Mouse (Mus musculus) urinary bladder, adult 18-20 months (tissue): ENCODE measurements around the gene Rbms1.
"Not testable (repeated sequence)": the region's sequence is repeated elsewhere in the genome, so short reads cannot be mapped to it uniquely, and the experiment has no call there.

Experiments used
- DNase-seq, 2 experiments: peaks; one replicate each; pipeline ENCODE4 v3.0.0; 2022; ENCODE audit warnings: low spot score in 2 of 2, mixed read lengths in 2 of 2

The Rbms1 gene

DNA sequence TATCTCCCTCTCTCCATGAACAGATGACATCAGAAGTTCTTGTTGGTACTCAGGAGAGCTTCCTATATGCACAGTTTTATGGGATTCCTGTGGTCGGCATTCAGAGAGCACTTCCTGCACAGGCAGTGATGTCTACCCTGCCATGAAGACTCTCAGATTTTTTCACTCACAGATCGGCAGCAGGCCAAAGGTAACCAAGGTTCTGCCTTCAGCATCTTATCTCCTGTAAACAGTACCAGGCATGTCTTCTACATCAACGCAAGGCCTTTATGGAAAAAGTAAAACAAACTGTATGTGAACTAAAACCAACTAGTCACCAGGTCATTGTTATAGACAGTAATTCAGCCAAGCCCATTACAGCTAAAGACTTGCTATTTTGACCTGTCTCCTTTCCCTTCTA, 115.0 kb downstream of the Rbms1 start:
- no peak for DNase-seq

DNA sequence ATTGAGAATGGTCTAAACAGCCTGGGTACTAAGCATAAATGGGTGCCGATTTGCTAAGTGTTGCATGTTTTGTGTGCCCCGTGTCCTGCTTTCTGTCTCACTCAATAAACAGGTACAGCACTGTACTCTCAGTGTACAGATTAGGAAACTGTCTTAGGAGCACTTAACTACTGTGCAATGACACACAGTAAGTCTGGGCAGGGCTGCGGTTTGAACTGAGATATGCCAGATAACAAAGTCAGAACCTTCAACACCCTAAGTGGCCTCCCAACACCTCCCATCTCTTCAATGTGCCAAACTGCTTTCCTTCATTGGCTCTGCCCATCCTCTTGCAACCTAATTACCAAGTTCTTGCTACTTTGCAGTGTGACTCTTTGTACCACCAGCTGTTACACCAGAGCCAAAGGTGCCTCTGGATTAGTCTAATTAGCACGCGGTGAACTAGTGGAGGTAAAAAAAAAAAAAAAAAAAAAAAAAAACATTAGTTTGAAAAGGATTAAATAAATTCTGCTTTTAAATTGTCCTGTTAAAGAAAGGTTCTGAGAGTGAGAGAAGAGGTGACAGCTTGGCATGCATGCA, 117.6 kb downstream of the Rbms1 start:
- DNase-seq = no peak

DNA sequence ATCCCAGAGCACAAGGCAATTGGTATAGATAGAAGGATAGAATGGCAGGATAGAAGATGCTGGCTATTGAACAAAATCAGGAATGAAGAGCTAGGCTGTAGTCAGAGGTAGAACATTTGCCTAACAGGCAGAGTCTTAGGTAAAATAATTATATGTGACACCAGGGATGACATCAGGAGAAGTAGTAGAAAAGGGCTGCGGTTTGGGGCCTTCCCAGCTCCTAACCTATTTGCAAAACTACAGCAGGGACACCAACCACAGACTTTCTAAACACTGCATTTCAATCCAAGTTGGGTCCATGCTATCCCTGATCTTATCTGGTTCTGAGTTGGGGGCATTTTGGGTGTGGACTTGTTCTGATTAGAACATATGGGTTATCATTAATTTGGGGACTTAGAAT, 118.7 kb downstream of the Rbms1 start:
- DNase-seq = no peak

DNA sequence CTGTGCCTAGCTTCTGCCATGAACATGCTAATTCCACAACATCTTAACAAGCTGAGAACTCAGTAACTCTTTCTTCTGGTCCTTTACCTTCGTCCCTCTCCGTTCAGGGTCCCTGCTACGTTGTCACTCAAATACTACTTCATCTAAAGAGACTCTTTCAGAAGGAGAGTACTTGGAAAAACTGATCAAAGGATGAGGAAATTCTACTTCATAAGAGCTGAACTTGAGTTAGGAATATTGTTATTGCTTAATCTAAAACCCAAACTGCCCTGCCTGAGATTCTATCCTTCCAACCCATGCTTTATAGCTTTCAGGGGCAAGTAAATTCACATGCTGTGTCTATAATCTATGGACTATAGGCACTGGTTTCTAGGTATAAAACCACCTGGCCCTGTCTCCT, 119.4 kb downstream of the Rbms1 start:
- DNase-seq = no peak

DNA sequence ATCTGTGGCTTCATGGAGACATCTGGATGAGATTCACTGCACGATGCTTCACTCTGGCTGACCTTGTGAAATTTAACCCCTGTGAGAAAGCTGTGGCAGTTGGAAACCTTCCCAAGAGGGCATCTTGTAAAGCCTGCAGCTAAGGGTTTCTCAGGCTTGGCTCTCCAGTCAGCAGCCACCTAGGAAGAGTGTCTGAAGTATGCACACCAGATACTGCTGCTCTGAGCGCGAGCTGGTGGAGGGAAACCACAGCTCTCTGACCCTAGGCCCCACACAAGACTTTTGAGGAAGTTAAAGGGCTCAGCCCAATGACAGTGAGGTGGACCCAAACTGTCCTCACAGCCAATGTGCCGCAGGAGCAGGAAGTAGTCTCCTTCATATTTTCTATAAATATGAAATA, 120.0 kb downstream of the Rbms1 start:
- no peak for DNase-seq

DNA sequence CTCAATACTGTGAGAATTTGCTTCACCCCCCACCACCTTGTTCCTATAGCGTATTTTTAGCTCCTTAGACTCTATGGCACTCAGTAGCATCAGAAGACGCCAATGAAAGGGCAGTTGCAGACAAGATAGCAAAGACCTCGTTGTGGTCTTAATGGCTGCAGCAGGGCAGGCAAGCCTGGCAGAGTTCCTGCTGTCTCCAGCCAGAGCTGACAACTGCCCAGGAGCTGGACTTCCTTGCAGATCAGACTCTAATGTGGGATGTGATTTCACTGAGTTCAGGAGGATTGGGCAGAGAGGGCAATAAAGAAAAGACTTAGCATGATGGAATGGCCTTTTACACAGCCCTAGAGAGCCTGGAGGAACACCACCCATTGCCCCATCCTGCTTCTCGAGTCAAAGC, 122.1 kb downstream of the Rbms1 start:
- DNase-seq = no peak

DNA sequence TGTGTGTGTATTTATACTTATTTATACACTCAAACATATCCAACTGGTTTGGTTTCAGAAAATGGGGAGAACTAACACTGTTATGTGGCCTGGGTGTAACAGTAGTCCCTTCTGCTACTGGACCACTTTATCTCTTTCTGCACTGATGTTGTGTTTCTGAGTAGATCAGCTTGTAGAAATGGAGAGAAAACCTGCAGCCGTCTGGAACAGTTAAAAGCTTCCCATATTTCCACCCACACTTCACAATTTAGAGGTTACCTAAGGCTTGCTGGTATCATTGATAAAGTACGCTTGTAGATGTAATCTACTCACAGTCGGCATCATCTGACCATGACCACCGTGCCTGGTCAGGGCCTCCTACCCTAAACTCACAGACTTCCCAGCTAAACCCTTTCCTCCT, 123.5 kb downstream of the Rbms1 start:
- DNase-seq = no peak

DNA sequence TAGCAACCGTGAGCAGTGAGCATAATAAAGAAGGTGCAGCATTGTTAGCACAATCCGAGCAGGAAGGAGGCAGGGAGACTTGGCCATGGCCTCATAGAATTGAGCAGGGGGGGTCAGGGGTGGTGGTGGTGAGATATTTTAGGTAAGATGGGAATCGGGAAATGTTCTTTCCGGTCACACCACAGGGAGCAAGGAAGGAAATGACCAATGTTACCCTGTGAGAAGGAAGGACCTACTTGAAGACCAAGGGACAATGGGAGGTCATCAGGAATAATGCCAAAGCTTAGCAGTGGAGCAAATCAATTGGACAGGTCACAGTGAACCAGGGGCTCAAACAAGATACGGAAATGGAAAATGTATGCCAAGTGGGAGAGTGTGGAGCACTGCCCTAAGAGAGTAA, 124.1 kb downstream of the Rbms1 start:
- DNase-seq = no peak

DNA sequence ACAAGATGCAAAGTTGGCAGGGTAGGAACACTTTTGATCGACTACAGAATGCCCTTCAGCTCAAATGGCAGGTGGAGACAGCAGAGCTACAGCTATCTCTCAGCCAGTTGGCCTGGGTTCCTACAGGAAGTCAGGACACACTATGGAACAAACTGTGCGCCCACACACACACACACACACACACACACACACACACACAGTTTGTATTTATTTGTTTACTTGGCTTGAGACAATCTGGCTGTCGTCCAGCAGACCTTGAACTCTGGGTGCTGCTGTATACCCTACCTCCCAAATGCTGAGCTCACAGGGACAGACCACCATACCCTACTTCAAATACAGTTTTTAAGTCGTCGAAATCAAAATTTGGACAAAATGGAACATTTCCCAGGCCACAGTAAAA, 125.4 kb downstream of the Rbms1 start:
- no peak for DNase-seq

DNA sequence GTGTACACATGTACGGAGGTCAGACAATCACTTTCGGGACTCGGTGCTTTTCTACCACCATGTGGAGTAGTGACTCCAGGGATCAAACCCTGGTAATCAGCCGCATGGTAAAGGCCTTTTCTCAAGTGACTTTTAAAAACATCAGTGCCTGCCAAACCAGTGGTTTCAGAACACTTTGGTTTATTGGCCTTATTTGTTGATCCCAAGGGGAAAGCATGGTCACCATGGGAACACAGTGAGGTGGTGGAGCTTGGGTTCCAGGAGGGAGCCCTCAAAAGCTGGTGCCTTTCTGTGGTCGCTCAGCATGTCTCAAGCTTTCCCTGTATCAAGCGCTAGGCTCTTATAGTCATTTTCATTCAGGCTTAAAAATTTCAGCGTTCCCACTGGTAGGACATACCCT, 126.8 kb downstream of the Rbms1 start:
- no peak for DNase-seq

DNA sequence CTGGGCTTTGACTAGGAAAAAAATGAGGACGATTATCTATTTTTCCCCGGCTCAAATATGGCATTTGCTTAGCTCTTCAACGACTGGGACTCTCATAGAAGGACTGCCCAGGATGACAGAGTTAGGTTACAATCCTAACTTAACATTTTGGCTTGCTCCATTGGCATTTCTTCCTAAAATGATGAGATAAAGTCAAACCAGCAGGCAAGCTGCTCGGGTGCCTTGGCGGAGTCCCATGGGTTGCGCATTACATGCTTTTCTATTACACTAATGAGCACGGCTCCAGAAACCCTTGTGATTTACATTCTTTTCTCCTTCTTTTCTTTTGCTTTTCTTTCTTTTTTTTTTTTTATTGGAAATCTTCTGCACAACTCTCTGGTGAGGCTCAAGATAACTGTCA, 128.7 kb downstream of the Rbms1 start:
- no peak for DNase-seq

DNA sequence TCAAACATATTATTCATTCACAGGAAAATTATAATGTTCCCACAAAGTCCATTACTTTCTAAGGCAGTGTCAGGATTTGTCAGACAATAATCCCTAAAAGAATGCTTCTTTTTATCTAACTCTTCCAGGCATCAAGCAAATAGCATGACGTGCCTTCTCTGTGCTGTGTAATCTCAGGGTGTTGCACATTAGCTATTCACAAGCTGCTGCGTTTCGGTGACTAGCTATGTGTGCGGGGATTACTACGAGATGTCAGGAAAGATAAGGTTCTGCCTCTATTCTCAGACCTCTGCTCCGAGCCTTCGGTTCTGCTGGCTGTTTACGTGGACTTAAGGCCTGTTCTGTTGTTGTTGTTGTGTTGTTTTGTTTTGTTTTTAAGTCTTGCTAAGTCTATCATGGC, 130.7 kb downstream of the Rbms1 start:
- DNase-seq = no peak

DNA sequence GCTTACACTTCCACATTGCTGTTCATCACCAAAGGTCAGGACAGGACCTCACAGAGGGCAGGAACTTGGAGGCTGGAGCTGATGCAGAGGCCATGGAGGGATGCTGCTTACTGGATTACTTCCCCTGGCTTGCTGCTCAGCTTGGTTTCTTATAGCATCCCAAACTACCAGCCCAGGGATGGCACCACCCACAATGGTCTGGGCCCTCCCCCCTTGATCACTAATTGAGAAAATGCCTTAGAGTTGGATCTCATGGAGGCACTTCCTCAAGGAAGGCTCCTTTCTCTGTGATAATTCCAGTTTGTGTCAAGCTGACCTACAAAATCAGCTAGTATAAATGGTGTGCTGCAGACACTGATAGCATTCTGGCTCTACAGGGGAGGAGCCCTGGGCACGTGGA, 132.5 kb downstream of the Rbms1 start:
- not testable (repeated sequence) for DNase-seq

DNA sequence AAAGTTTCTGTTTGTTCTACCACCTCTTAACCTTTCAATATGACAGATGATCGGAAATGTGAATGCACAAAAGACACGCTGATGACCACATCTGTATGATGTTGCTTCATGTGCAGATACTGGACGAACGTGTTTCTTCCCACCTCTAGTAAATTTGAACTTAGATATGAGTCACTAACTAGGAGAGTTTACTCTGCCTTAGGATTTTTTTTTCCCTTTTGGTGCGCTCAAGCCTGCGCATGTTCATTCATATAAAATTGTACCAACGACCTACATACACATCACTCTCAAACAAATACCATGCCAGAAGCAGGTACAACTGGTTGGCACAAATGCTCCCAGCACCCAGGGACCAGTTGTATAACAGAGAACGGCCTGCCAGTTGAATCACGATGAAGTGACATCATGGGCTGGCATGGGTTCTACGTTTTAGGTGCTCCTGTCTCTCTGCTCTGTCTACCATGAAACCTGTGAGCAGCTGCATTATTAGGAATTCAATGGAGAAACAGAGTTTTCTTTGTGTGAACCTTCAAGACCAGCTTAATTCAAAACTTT, 134.0 kb downstream of the Rbms1 start:
- DNase-seq = peak in 1 of 2 experiments; percentile 67

DNA sequence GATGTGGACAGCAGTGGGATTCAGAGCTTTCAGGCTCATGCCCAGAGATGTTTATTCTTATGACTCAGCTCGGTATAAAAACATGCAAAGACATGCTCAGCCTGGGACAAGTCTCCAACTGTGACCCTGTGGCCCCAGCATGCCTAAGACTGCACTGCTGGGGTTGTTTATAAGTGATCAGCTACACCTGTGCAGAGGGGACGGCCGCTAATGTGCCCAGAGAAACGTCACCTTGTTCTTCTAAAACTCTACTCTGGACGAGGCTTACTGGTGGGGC, 135.9 kb downstream of the Rbms1 start:
- peak in 1 of 2 experiments; percentile 59 for DNase-seq

DNA sequence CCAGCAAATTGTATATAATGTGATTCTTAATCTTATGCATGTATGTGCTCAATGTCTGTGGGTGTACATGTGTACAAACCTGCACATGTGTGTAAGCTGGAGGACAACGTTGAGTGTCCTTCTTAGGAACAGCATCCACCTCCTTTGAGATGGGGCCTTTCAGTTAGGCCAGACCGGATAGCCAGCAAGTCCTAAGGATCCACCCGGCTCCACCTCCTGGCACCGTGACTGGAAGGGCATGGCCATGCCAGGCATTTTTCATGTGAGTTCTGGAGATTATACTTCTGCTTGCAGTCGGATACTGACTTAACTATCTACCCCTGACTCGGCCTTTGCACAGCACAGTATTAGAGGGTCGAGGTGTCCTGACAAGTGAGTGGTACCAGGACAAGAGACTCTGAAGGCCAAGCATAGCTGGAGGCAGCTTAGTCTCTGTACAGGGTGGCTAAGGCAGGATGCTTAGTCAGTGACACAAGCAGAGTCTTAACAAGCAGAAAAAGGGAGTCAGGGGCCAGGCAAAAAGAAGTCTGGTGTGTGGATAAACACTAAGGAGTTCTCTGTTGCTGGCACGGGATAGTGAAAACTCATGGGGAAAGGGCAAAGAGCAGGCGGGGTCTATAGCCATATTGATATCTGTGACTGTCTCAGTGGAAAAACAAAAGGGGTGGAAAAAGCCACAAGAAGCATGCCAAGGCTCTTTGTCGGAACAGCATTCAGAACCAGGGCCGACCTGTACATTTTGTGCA, 136.4 kb downstream of the Rbms1 start:
- DNase-seq = no peak

DNA sequence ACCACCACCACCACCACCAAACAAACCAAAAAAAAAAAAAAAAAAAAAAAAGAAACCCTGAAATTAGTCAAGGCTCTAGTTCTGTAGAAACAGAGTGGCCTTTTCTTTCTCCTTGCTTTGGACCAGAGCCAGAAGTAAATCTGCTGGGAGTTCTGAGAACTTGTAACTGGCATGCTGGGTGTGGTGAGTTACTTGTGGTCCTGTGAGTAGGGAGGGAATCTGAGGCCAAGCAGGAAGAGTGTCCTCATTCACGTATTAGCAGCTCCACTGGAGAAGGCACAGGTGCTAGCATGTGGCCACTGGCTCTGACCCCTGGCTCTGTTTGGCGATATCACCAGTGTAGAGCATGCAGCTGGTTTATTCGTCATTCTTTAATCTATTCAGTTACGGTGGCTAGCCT, 137.3 kb downstream of the Rbms1 start:
- no peak for DNase-seq

DNA sequence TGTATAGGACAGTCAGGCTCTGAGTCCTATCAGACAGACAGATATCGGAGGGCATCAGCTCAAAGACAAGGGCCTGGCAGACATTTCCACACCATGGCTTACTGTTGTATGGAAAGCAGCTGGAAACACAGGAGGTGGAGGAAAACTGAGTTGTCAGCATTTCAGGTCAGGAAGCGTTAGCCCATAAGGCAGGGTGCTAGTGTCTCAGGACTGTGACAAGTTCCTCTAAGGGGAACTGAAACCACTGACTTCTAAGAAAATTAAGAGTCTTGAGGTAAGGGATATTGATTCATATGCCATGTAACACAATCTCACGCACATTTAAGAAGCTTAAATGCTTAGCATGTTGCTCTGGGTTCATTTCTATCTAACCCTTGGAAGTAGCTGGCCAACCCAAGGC, 141.4 kb downstream of the Rbms1 start:
- no peak for DNase-seq

DNA sequence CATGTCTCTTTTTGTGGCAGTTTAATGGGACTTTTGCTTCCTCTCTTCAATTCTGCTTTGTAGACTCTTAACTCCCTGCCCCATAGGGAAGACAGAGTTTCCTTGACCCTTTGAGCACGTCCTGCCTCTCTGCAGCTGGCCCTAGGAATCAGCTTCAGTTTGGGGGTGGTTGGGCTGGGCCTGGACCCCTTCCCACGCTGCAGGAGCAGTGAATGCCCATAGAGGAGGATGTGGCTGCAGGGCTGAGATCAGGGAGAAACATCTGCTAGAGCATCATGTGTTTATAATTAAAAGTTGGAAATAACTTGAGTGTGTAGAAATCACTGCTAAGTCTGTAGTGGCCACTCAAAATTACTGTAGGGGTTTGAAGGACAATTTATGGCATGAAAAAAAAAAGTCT, 144.4 kb downstream of the Rbms1 start:
- no peak for DNase-seq

DNA sequence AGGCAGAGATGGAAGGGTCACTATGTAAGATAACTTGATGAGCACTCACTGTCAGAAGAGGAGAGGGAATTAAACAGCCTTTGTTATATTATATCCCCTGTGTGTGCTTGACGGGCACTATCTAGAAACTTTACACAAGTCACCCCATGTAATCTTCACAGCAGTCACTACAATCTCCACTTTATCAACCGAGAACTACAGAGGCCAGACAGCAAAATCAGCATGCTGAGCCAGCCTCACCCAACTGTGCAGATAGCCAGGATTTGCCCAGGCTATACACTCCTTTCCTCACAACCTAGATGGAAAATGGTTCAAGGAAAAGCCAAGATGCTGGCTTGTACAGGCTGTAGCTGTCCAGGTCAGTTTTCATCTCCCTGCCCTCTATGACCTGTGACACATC, 146.7 kb downstream of the Rbms1 start:
- DNase-seq = no peak

DNA sequence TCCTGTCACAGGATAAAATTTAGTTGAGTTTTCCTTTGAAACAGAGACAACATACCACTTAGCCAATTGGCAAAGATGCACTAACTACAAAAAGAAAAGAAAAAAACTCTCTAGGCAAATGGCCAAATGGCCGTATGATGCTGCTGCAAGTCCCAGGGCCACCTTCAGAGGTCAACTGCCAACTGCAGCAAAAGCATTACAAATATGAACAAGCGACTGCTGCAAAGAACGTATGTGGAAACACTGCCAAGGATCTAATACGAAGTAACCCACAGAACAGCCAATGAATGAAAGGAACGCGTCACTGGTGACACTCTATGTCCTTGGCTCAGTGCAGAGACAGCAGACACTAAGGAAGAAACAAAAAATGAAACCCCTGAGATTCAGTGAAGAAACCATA, 148.2 kb downstream of the Rbms1 start:
- no peak for DNase-seq

DNA sequence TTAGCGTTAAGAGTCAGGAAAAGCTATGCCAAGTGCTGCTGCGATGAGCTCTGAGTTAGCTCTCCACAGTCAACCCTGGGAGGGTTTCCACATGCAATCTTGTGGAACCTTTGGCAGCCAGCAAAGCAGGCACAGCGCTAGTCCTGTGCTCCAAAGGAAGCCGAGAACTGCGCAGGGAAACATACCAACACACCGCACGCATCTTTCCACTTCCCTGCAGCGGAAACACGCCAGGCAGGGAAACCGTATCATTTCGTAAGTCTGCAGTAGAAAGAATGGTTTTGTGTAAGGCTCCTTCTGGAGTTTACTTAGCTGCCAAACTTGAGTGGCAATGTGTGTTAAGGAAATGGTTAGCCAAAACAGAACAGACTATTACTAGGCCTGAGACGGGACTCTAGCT, 150.0 kb downstream of the Rbms1 start:
- no peak for DNase-seq

DNA sequence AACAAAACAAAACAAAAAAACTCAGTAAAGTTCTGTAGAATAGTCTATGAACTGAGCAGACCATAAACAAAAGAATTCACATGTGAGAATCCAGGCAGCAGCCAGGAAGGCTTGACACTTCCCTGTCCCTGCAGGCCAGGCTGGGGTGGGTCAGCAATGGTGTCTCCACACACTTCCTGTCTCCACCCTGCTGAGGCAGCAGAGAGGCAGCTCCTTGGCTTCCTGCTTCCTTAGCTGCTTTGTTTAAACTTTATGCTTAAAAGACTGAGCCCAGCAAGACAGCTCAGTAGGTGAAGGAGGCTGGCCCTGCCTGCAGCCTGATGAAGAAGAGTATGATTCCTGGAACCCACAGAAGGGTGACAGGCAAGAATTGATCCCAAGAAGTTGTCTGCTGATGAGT, 152.4 kb downstream of the Rbms1 start:
- peak in 1 of 2 experiments; percentile 69 for DNase-seq

DNA sequence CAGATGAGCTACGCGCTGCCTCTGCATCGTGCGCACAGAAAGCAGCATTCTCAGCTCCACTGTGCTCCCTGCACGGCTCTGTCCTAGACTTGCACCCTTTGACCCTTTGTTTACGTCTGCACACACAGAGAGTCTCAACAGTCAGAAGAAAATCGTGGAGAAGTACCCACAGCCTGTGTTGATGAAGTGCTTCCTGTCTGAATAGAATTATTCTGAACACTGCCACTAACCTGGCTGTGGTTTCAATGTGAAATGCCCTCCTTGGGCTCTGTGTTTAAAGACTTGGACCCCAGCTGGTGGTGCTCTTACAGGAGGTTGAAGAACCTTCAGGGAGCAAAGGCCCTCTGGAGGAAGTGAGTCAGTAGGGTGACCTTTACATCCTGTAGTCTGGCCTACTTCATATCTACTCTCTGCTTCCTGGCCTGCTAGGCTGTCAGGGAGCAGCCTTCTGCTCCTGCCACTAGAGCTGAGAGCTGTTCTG, 153.5 kb downstream of the Rbms1 start:
- DNase-seq = no peak
